Mouse (Mus musculus): ENCODE results near the gene Apeh. TPM values are rescaled to one million over a fixed set of nuclear protein-coding genes. Genes with fewer than 3 reads are reported as not detected.

The Apeh gene
- polyA plus RNA-seq, 1 experiment from 2014 or later, result 53.1 TPM

DNA sequence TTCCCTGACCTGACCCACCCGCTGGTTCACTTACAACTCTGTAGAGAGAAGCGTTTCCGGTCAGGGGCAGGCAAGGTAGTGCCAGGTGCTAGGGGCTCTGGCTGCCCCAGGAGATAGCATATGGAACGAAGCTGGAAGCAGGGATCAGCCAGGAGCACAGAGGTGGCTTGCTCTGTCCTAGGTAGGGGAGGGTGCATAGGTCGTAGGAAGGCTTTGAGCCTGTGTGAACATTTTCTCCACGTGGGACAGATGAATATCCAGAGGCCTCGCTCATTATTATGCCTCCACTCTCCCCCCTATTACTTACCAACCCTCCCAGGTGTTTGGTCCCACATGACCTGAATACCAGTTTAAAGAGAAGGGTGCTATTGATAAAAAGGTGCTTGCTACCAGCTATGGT is 42.0 kb downstream of the Apeh start:
- Histone ChIP-seq H3K27me3 (ENCODE audit: control insufficient read depth, insufficient read depth, low read depth, low read length) (no peaks in the 10 kb centered on the region), H3K9me3 (ENCODE audit: control insufficient read depth, low read length) (no peaks in the 10 kb centered on the region), H3K9ac (ENCODE audit: low read length) (no peak overlapping the region), H3K4me2 (ENCODE audit: low read depth, low read length) (no peak overlapping the region), H3K27ac (ENCODE audit: low read length) (peak overlapping the region; percentile 16; the same call in 1 of the 2 replicates), H3K36me3 (ENCODE audit: control insufficient read depth, insufficient read depth, low read length) (peaks cover 14% of the 10 kb centered on the region), H3K4me3 (ENCODE audit: low read length) (no peak overlapping the region), H3K4me1 (replicated peaks; ENCODE audit: control insufficient read depth, insufficient read depth, low read length) (peaks cover 32% of the 10 kb centered on the region)
- ATAC-seq (ENCODE audit: low read depth), result no peak
- WGBS, result 64% methylated on average over 7 of the region's 7 CpGs

DNA sequence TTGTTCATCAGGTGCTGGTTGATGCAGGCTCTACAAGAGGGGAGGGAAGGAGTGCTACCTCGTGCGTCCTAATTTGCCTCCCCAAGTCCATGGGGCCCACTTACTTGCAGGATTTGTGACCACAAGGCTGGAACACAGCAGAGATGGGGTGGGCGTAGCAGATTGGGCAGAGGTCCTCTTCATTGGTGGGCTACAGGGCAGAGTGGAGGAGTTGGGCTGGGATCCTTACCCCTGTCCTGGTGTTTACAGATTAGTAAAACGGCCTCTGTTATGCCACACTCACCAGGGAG is 42.5 kb downstream of the Apeh start:
- H3K27me3 ChIP-seq (ENCODE audit: control insufficient read depth, insufficient read depth, low read depth, low read length), result no peaks in the 10 kb centered on the region
- 65% methylated on average over 4 of the region's 4 CpGs for WGBS
- no peaks in the 10 kb centered on the region for H3K9me3 ChIP-seq (ENCODE audit: control insufficient read depth, low read length)
- no peak for ATAC-seq (ENCODE audit: low read depth)
- H3K4me1 ChIP-seq (replicated peaks; ENCODE audit: control insufficient read depth, insufficient read depth, low read length), result peaks cover 32% of the 10 kb centered on the region
- peaks cover 16% of the 10 kb centered on the region for H3K36me3 ChIP-seq (ENCODE audit: control insufficient read depth, insufficient read depth, low read length)
- no peak overlapping the region for H3K4me2 ChIP-seq (ENCODE audit: low read depth, low read length)
- no peak overlapping the region for H3K4me3 ChIP-seq (ENCODE audit: low read length)
- H3K9ac ChIP-seq (ENCODE audit: low read length), result no peak overlapping the region
- H3K27ac ChIP-seq (ENCODE audit: low read length), result no peak overlapping the region

DNA sequence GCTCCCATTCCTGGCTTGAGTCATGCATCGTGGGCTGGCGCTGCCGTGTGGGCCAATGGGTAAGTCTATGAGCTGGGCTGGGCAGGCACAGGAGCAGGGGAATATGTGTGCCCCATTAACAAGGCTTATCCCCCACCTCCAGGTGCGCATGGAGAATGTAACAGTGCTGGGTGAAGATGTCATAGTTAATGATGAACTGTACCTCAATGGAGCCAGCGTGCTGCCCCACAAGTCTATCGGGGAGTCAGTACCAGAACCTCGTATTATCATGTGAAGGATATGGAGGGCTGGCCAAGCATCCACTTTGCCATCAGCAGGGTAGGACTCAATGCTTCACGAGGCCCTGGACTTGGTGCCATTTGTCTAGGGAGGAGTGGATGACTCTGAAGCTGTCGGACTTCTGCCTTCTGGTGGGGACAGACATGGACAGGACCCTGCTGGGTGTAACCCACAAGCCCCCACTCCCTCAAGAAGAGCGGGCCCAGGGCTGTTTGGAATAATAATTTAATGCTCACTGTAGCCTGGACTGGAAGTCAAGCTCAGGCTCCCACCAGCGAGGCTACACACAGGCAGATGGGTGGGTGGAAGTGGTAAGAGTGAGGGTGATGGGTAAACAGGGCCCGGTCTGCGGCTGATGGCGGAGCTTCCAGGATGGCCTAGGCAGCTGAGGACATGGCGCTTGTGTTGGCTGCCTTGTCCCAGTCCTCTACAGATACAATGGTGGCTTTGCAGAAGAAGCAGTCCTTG is 43.0 kb downstream of the Apeh start:
- Histone ChIP-seq H3K4me2 (ENCODE audit: low read depth, low read length) (no peak overlapping the region), H3K4me3 (ENCODE audit: low read length) (no peak overlapping the region)
- 90% methylated on average over 15 of the region's 15 CpGs for WGBS

DNA sequence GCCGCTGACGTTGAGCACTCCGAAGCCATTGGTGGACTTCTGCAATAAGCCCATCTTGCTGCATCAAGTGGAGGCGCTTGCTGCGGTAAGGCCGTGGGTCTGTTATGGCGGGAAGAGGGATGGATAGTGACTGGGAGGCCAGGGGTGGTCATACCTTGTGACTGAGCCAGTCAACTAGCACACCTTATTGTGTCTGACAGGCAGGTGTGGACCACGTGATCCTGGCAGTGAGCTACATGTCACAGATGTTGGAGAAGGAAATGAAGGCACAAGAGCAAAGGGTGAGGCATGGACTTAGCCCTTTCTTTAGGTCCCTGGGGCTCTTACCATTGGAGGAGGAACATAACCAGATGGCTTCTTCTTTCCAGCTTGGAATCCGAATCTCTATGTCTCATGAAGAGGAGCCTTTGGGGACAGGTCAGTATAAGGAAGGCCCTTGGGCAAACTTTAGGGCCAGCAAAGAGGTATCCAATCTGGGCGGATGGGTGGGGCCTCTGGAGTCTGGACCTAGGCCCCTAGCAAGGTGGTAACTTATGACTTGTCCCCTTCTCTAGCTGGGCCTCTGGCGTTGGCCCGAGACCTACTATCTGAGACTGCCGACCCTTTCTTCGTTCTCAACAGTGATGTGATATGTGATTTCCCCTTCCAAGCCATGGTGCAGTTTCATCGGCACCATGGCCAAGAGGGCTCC is 44.7 kb downstream of the Apeh start:
- 41% methylated on average over 15 of the region's 15 CpGs for WGBS
- peaks cover 32% of the 10 kb centered on the region for H3K4me1 ChIP-seq (replicated peaks; ENCODE audit: control insufficient read depth, insufficient read depth, low read length)
- H3K4me2 ChIP-seq (ENCODE audit: low read depth, low read length), result peak overlapping the region; percentile 97
- peak overlapping the region; percentile 85 for H3K9ac ChIP-seq (ENCODE audit: low read length)
- H3K36me3 ChIP-seq (ENCODE audit: control insufficient read depth, insufficient read depth, low read length), result peaks cover 32% of the 10 kb centered on the region
- no peaks in the 10 kb centered on the region for H3K9me3 ChIP-seq (ENCODE audit: control insufficient read depth, low read length)
- ATAC-seq (ENCODE audit: low read depth), result no peak
- peak overlapping the region; percentile 66 for H3K27ac ChIP-seq (ENCODE audit: low read length)
- no peaks in the 10 kb centered on the region for H3K27me3 ChIP-seq (ENCODE audit: control insufficient read depth, insufficient read depth, low read depth, low read length)
- H3K4me3 ChIP-seq (ENCODE audit: low read length), result peak overlapping the region; percentile 85

More for the DNA sequence above, 43.0 kb downstream of the Apeh start:
- Histone ChIP-seq H3K9me3 (ENCODE audit: control insufficient read depth, low read length) (no peaks in the 10 kb centered on the region), H3K27ac (ENCODE audit: low read length) (no peak overlapping the region), H3K4me1 (replicated peaks; ENCODE audit: control insufficient read depth, insufficient read depth, low read length) (peaks cover 32% of the 10 kb centered on the region), H3K27me3 (ENCODE audit: control insufficient read depth, insufficient read depth, low read depth, low read length) (no peaks in the 10 kb centered on the region), H3K36me3 (ENCODE audit: control insufficient read depth, insufficient read depth, low read length) (peaks cover 19% of the 10 kb centered on the region), H3K9ac (ENCODE audit: low read length) (no peak overlapping the region)
- no peak for ATAC-seq (ENCODE audit: low read depth)

DNA sequence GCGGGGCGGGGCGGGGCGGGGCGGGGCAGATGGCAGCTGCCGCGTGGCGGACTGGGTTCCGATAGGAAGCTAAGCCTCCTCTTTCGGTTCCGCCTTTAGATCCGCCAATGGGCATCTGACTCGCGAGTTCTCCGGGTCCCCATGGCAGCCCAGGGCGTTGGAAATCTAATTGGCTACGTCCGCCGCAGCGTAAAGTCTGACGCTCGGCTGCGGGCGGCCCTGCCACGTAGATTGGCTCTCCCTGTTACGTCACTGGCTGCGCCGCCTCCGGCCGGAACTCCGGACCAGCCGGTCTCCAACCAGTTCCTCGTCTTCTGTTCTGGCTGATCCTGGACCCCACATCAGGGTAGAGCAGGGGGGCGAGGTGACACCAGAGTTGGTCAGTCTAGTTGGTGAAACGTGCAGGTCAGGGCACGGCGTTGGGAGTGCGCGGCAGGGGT is 45.4 kb downstream of the Apeh start, which contains the start of gene Gmppb:
Gene Gmppb (plus strand): TSS at position 227 of the 440 bp plus-strand sequence.
- ATAC-seq (ENCODE audit: low read depth), result peak; percentile 94
- Histone ChIP-seq H3K4me3 (ENCODE audit: low read length) (peak within 1 kb of the TSS; percentile 85), H3K27ac (ENCODE audit: low read length) (peak within 1 kb of the TSS; percentile 77), H3K27me3 (ENCODE audit: control insufficient read depth, insufficient read depth, low read depth, low read length) (no peaks in the 10 kb centered on the region), H3K9me3 (ENCODE audit: control insufficient read depth, low read length) (no peaks in the 10 kb centered on the region), H3K4me1 (replicated peaks; ENCODE audit: control insufficient read depth, insufficient read depth, low read length) (peaks cover 32% of the 10 kb centered on the region), H3K9ac (ENCODE audit: low read length) (peak within 1 kb of the TSS; percentile 85), H3K36me3 (ENCODE audit: control insufficient read depth, insufficient read depth, low read length) (peaks cover 27% of the 10 kb centered on the region), H3K4me2 (ENCODE audit: low read depth, low read length) (peak within 1 kb of the TSS; percentile 97)
- 0% methylated on average over 31 of the region's 39 CpGs for whole genome bisulfite sequencing

DNA sequence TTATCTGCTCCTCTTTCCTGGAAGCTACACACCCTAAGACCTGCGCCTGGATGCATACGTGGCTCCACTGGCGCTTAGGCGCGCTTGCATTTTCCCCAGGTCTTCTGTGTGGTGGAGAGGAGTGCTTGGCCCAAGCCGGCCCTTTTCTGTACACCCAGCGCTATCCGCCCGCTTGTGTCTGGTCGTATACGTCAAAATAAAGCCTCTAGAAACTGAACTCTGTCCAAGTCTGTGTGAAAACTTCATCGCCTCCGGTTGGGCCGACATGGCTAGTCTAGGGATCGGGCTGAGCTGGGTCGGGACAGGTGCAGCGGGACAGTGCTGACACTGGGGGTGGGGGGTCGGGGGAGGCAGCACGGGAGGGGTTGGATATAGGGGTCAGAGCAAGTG is 45.8 kb downstream of the Apeh start:
- Histone ChIP-seq H3K27me3 (ENCODE audit: control insufficient read depth, insufficient read depth, low read depth, low read length) (no peaks in the 10 kb centered on the region), H3K36me3 (ENCODE audit: control insufficient read depth, insufficient read depth, low read length) (peaks cover 25% of the 10 kb centered on the region), H3K27ac (ENCODE audit: low read length) (peak overlapping the region; percentile 77), H3K4me2 (ENCODE audit: low read depth, low read length) (peak overlapping the region; percentile 97), H3K4me3 (ENCODE audit: low read length) (peak overlapping the region; percentile 85), H3K9me3 (ENCODE audit: control insufficient read depth, low read length) (no peaks in the 10 kb centered on the region), H3K9ac (ENCODE audit: low read length) (peak overlapping the region; percentile 70), H3K4me1 (replicated peaks; ENCODE audit: control insufficient read depth, insufficient read depth, low read length) (peaks cover 28% of the 10 kb centered on the region)
- ATAC-seq (ENCODE audit: low read depth), result peak; percentile 38
- WGBS, result 3% methylated on average over 19 of the region's 19 CpGs

DNA sequence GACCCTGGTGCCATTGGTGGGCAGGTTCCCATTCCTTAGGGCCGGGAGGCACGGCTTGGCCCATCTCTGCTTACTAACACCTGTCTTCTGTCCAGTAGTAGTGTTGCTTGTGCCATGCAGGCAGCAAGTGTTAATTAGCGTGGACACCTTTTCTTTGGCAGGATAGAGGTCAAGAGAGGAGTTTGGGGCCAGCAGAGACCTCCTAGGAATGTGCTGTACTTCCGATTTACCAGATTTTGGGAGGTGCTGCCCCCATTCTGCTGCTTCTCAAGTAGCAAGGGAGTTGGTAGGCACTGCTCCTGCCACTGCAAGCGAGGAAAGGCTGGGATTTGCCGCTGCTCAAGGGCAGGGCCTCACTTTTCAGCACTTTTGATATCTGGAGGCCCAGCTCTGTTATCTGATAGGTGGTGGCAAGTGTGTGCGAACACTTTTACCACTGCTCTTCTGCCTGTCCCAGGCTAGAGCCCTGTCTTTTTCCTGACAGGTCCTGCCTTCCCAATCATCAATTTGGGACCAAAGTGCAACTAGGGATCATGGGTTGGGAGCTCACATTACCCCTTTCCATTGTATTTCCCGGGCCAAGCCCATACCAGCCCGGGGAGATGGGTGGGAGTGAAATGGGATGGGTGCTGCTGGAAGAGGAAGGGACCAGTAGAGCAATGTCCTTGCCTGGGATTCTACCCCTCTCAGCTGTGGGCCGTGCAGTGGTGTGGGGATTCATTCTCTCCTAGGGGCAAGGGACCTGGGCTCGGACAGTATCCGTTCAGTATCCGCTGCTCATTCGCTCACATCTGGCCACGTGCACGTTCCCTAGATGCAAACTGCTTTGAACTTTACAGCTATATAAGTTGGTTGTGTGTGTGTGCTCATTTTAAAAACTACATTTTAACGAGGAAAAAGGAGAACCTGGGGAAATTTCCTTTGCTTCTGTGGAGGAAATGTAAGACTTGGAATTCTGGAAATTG is 46.5 kb downstream of the Apeh start:
- peak overlapping the region; percentile 97 for H3K4me2 ChIP-seq (ENCODE audit: low read depth, low read length)
- H3K36me3 ChIP-seq (ENCODE audit: control insufficient read depth, insufficient read depth, low read length), result peaks cover 25% of the 10 kb centered on the region
- peaks cover 22% of the 10 kb centered on the region for H3K4me1 ChIP-seq (replicated peaks; ENCODE audit: control insufficient read depth, insufficient read depth, low read length)
- H3K4me3 ChIP-seq (ENCODE audit: low read length), result peak overlapping the region; percentile 85
- 43% methylated on average over 17 of the region's 17 CpGs for WGBS
- no peaks in the 10 kb centered on the region for H3K27me3 ChIP-seq (ENCODE audit: control insufficient read depth, insufficient read depth, low read depth, low read length)
- peak overlapping the region; percentile 77 for H3K27ac ChIP-seq (ENCODE audit: low read length)
- no peaks in the 10 kb centered on the region for H3K9me3 ChIP-seq (ENCODE audit: control insufficient read depth, low read length)
- ATAC-seq (ENCODE audit: low read depth), result no peak
- peak overlapping the region; percentile 70 for H3K9ac ChIP-seq (ENCODE audit: low read length)

DNA sequence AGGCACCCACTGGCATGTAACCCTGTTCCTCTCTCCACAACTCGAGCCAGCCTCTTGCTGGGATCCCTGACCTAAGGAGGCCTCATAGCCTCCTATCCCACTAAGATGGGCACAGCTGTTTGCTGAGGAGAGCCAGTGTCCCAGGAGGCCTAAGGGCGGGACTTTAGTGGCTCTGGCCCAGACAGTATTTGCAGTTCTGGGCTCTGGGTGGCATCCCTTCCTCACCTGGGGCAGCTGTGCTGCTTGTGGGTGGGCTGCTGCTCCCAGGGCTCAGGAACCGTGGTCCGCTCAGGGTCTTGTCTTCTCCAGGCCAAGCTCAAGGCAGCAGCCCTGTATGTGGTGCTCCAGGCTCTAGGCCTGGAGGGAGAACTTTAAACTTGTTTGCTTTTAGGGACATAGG is 47.8 kb downstream of the Apeh start:
- no peaks in the 10 kb centered on the region for H3K9me3 ChIP-seq (ENCODE audit: control insufficient read depth, low read length)
- H3K4me2 ChIP-seq (ENCODE audit: low read depth, low read length), result no peak overlapping the region
- no peak overlapping the region for H3K27ac ChIP-seq (ENCODE audit: low read length)
- H3K27me3 ChIP-seq (ENCODE audit: control insufficient read depth, insufficient read depth, low read depth, low read length), result no peaks in the 10 kb centered on the region
- no peak overlapping the region for H3K4me3 ChIP-seq (ENCODE audit: low read length)
- 79% methylated on average over 4 of the region's 4 CpGs for WGBS
- ATAC-seq (ENCODE audit: low read depth), result no peak
- peaks cover 16% of the 10 kb centered on the region for H3K4me1 ChIP-seq (replicated peaks; ENCODE audit: control insufficient read depth, insufficient read depth, low read length)
- H3K9ac ChIP-seq (ENCODE audit: low read length), result no peak overlapping the region
- peaks cover 32% of the 10 kb centered on the region for H3K36me3 ChIP-seq (ENCODE audit: control insufficient read depth, insufficient read depth, low read length)

Measured in lung, embryonic 16.5 days (tissue).